Comparison of ENCODE assay signal across 18 mouse cellular contexts in the genomic region with DNA sequence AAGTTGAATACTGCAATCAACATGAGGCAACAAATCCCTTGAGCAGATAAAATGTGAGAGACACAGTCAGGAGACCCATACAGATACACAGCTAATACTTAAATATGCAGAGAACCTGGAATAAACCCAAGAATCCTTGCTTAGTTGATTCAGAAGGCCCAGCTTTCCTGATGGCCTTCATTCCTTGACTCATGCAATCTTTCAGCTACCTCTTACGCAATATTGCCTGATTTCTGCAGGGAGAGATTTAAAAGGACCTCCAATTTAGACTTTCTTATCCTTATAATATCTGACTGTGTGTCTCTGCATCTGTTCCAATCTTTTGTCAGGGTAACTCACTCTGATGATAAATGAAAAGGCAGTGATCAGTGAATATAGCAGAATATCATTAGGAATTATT.
DNase-seq lines count a peak whose midpoint lies in the region; ATAC-seq lines count a peak whose summit lies in the region.
"Had no signal": no experiment of that assay in that cellular context is flagged by ENCODE, and none has a peak within 500 bp of the region (broad histone marks: within the 10 kb centered on the region; RNA-seq: fewer than 3 reads in every experiment).

No protein-coding gene starts in this region.

- no peak overlapping the region for H3K4me3 ChIP-seq in embryonic facial prominence, embryonic 14.5 days (ENCODE audit: low read depth, low read length)
- H3K4me3 ChIP-seq in embryonic facial prominence, embryonic 10.5 days: no peak overlapping the region
- H3K4me3 ChIP-seq: forebrain, embryonic 15.5 days; heart, embryonic 13.5 days; hindbrain, embryonic 15.5 days had no signal

- H3K27ac ChIP-seq in embryonic facial prominence, embryonic 14.5 days (replicated peaks; ENCODE audit: low read depth, low read length): no peak overlapping the region
- H3K27ac ChIP-seq in embryonic facial prominence, embryonic 10.5 days (replicated peaks): no peak overlapping the region
- H3K27ac ChIP-seq: forebrain, embryonic 15.5 days; heart, embryonic 13.5 days; hindbrain, embryonic 15.5 days had no signal

- H3K9me3 ChIP-seq in embryonic facial prominence, embryonic 14.5 days (ENCODE audit: control insufficient read depth, low read length): no peaks in the 10 kb centered on the region
- H3K9me3 ChIP-seq in embryonic facial prominence, embryonic 10.5 days: no peaks in the 10 kb centered on the region
- H3K9me3 ChIP-seq: forebrain, embryonic 15.5 days; heart, embryonic 13.5 days; hindbrain, embryonic 15.5 days had no signal

- H3K9ac ChIP-seq in embryonic facial prominence, embryonic 14.5 days (ENCODE audit: low read depth, low read length): no peak overlapping the region
- H3K9ac ChIP-seq: forebrain, embryonic 15.5 days; heart, embryonic 13.5 days; hindbrain, embryonic 15.5 days had no signal

- H3K4me2 ChIP-seq in embryonic facial prominence, embryonic 14.5 days (ENCODE audit: low read depth, low read length): no peak overlapping the region
- H3K4me2 ChIP-seq: forebrain, embryonic 15.5 days; heart, embryonic 13.5 days; hindbrain, embryonic 15.5 days had no signal

- no peaks in the 10 kb centered on the region for H3K4me1 ChIP-seq in embryonic facial prominence, embryonic 14.5 days (ENCODE audit: control insufficient read depth, insufficient read depth, low read length)
- no peaks in the 10 kb centered on the region for H3K4me1 ChIP-seq in embryonic facial prominence, embryonic 10.5 days
- H3K4me1 ChIP-seq: forebrain, embryonic 15.5 days; heart, embryonic 13.5 days; hindbrain, embryonic 15.5 days had no signal

- no peaks in the 10 kb centered on the region for H3K36me3 ChIP-seq in embryonic facial prominence, embryonic 14.5 days (ENCODE audit: control insufficient read depth, insufficient read depth, low read length)
- H3K36me3 ChIP-seq in embryonic facial prominence, embryonic 10.5 days (replicated peaks): no peaks in the 10 kb centered on the region
- H3K36me3 ChIP-seq: forebrain, embryonic 15.5 days; heart, embryonic 13.5 days; hindbrain, embryonic 15.5 days had no signal

- 84% methylated on average over 1 of the region's 1 CpGs for WGBS in embryonic facial prominence, embryonic 14.5 days
- WGBS in embryonic facial prominence, embryonic 10.5 days: 96% methylated on average over 1 of the region's 1 CpGs

- no peak for ATAC-seq in embryonic facial prominence, embryonic 14.5 days (ENCODE audit: low read depth)
- ATAC-seq: activated CD4-positive, CD25-positive, alpha-beta regulatory T cell, adult 4 months; forebrain, embryonic 15.5 days; intestine, embryonic 16.5 days; Patski had no signal

- no peaks in the 10 kb centered on the region for H3K27me3 ChIP-seq in embryonic facial prominence, embryonic 14.5 days (replicated peaks; ENCODE audit: control insufficient read depth, insufficient read depth, low read length)
- no peaks in the 10 kb centered on the region for H3K27me3 ChIP-seq in embryonic facial prominence, embryonic 10.5 days (replicated peaks; ENCODE audit: low read depth, poor library complexity, severe bottlenecking)
- H3K27me3 ChIP-seq: forebrain, embryonic 15.5 days; heart, embryonic 13.5 days; hindbrain, embryonic 15.5 days; Patski had no signal

- peak; percentile 6 for DNase-seq in embryonic facial prominence, embryonic 14.5 days (ENCODE audit: low spot score)
- DNase-seq in embryonic facial prominence, embryonic 10.5 days (ENCODE audit: low spot score): no peak
- peak; percentile 17 for DNase-seq in 3T3-L1 (ENCODE audit: low read depth, low spot score)
- peak; percentile 19 for DNase-seq in 416B (ENCODE audit: low read depth)
- peak; percentile 5 to 9 for DNase-seq in adrenal gland, postnatal 36 days
- no peak for DNase-seq in testis, postnatal 14 days (ENCODE audit: low spot score)
- DNase-seq: cerebellum, adult 18-20 months; cerebellum, adult 9-11 months; cerebellum, postnatal 36 days; gastrocnemius, postnatal 36 days; heart, adult 11 months; heart, postnatal 36 days had no signal

Comparison
In these comparisons a context has a peak if more than half of its experiments do, and no peak if none do; other contexts are left out.
1. DNase-seq: peak in embryonic facial prominence, embryonic 14.5 days (single experiment), 3T3-L1 (single experiment), 416B (single experiment) and adrenal gland, postnatal 36 days (2 of 2); none in embryonic facial prominence, embryonic 10.5 days (single experiment) and testis, postnatal 14 days (single experiment).